Comparison of ENCODE assay signal across 29 mouse cellular contexts in genomic region chr8:45014498-45015067, GRCm38 (mm10). TPM values are rescaled to one million over a fixed set of nuclear protein-coding genes. Genes with fewer than 3 reads are reported as not detected.
DNase-seq lines count a peak whose midpoint lies in the region; ATAC-seq lines count a peak whose summit lies in the region.
"Had no signal": no experiment of that assay in that cellular context is flagged by ENCODE, and none has a peak within 500 bp of the region (broad histone marks: within the 10 kb centered on the region; RNA-seq: fewer than 3 reads in every experiment).

No protein-coding gene starts in this region.

- H3K36me3 ChIP-seq in hindbrain, embryonic 15.5 days, result peaks cover 22% of the 10 kb centered on the region
- peaks cover 37% of the 10 kb centered on the region for H3K36me3 ChIP-seq in hindbrain, embryonic 13.5 days
- H3K36me3 ChIP-seq in lung, embryonic 16.5 days (ENCODE audit: control insufficient read depth, insufficient read depth, low read length), result peaks cover 35% of the 10 kb centered on the region
- H3K36me3 ChIP-seq in intestine, embryonic 16.5 days (ENCODE audit: control insufficient read depth, insufficient read depth, low read length), result peaks cover 24% of the 10 kb centered on the region

- no peaks in the 10 kb centered on the region for H3K27me3 ChIP-seq in hindbrain, embryonic 15.5 days
- H3K27me3 ChIP-seq in hindbrain, embryonic 13.5 days, result no peaks in the 10 kb centered on the region
- H3K27me3 ChIP-seq in lung, embryonic 16.5 days (ENCODE audit: control insufficient read depth, insufficient read depth, low read depth, low read length), result no peaks in the 10 kb centered on the region
- no peaks in the 10 kb centered on the region for H3K27me3 ChIP-seq in intestine, embryonic 16.5 days (replicated peaks; ENCODE audit: control insufficient read depth, insufficient read depth, low read length)
- H3K27me3 ChIP-seq: forebrain, embryonic 13.5 days; liver, embryonic 13.5 days; lung, embryonic 15.5 days had no signal

- H3K4me2 ChIP-seq in hindbrain, embryonic 15.5 days, result no peak overlapping the region
- H3K4me2 ChIP-seq in hindbrain, embryonic 13.5 days, result no peak overlapping the region
- H3K4me2 ChIP-seq in lung, embryonic 16.5 days (ENCODE audit: low read depth, low read length), result no peak overlapping the region
- no peak overlapping the region for H3K4me2 ChIP-seq in intestine, embryonic 16.5 days (ENCODE audit: low read depth, low read length)
- H3K4me2 ChIP-seq: forebrain, embryonic 13.5 days; liver, embryonic 13.5 days; lung, embryonic 15.5 days had no signal

- no peak overlapping the region for H3K4me3 ChIP-seq in hindbrain, embryonic 15.5 days
- no peak overlapping the region for H3K4me3 ChIP-seq in hindbrain, embryonic 13.5 days
- no peak overlapping the region for H3K4me3 ChIP-seq in lung, embryonic 16.5 days (ENCODE audit: low read length)
- H3K4me3 ChIP-seq in intestine, embryonic 16.5 days (ENCODE audit: low read length), result no peak overlapping the region
- H3K4me3 ChIP-seq: forebrain, embryonic 13.5 days; gastrocnemius, adult 2 months; left cerebral cortex, adult 2 months; liver, embryonic 13.5 days; lung, embryonic 15.5 days; midbrain, embryonic 10.5 days had no signal

- DNase-seq in lung, adult 18-20 months, result no peak
- no peak for DNase-seq in adrenal gland, adult 2 months
- DNase-seq: adrenal gland, postnatal 10 days; B cell, adult 2 months; cerebellum, adult 2 months; cerebellum, postnatal 25 days; embryo, embryonic 11 days; gastrocnemius, adult 2 months; heart, postnatal 14 days; kidney, postnatal 10 days; liver, embryonic 13.5 days; thymus, postnatal 14 days had no signal

- ATAC-seq in hindbrain, embryonic 15.5 days (ENCODE audit: low FRiP score, low read depth), result peak; percentile 30; the same call in 1 of the 2 replicates
- no peak for ATAC-seq in hindbrain, embryonic 13.5 days (ENCODE audit: low FRiP score)
- peak; percentile 28; the same call in 1 of the 2 replicates for ATAC-seq in lung, embryonic 16.5 days (ENCODE audit: low read depth)
- peak; percentile 73 for ATAC-seq in intestine, embryonic 16.5 days
- ATAC-seq in CD4-positive, CD25-positive, alpha-beta regulatory T cell, adult 4 months, result no peak
- ATAC-seq: activated CD4-positive, CD25-positive, alpha-beta regulatory T cell, adult 4 months; forebrain, embryonic 13.5 days had no signal

- H3K4me1 ChIP-seq in hindbrain, embryonic 15.5 days (replicated peaks), result no peaks in the 10 kb centered on the region
- no peaks in the 10 kb centered on the region for H3K4me1 ChIP-seq in hindbrain, embryonic 13.5 days (replicated peaks)
- no peaks in the 10 kb centered on the region for H3K4me1 ChIP-seq in lung, embryonic 16.5 days (replicated peaks; ENCODE audit: control insufficient read depth, insufficient read depth, low read length)
- H3K4me1 ChIP-seq in intestine, embryonic 16.5 days (ENCODE audit: control insufficient read depth, insufficient read depth, low read length), result peaks cover 2% of the 10 kb centered on the region; the same call in 1 of the 2 replicates
- H3K4me1 ChIP-seq: forebrain, embryonic 13.5 days; liver, embryonic 13.5 days; lung, embryonic 15.5 days; midbrain, embryonic 10.5 days had no signal

- H3K9ac ChIP-seq in hindbrain, embryonic 15.5 days, result no peak overlapping the region
- H3K9ac ChIP-seq in hindbrain, embryonic 13.5 days, result no peak overlapping the region
- no peak overlapping the region for H3K9ac ChIP-seq in lung, embryonic 16.5 days (ENCODE audit: low read length)
- no peak overlapping the region for H3K9ac ChIP-seq in intestine, embryonic 16.5 days (ENCODE audit: low read depth, low read length)
- H3K9ac ChIP-seq: forebrain, embryonic 13.5 days; liver, embryonic 13.5 days; lung, embryonic 15.5 days had no signal

- no peak overlapping the region for H3K27ac ChIP-seq in hindbrain, embryonic 15.5 days (replicated peaks)
- H3K27ac ChIP-seq in hindbrain, embryonic 13.5 days, result no peak overlapping the region
- no peak overlapping the region for H3K27ac ChIP-seq in lung, embryonic 16.5 days (ENCODE audit: low read length)
- no peak overlapping the region for H3K27ac ChIP-seq in intestine, embryonic 16.5 days (ENCODE audit: low read length)
- H3K27ac ChIP-seq: forebrain, embryonic 13.5 days; gastrocnemius, adult 2 months; left cerebral cortex, adult 2 months; liver, embryonic 13.5 days; lung, embryonic 15.5 days; macrophage; midbrain, embryonic 10.5 days had no signal

- WGBS in hindbrain, embryonic 15.5 days, result 86% methylated on average over 11 of the region's 11 CpGs
- 96% methylated on average over 11 of the region's 11 CpGs for WGBS in hindbrain, embryonic 13.5 days
- 83% methylated on average over 11 of the region's 11 CpGs for WGBS in lung, embryonic 16.5 days
- WGBS in intestine, embryonic 16.5 days, result 83% methylated on average over 11 of the region's 11 CpGs

- H3K9me3 ChIP-seq in hindbrain, embryonic 15.5 days, result no peaks in the 10 kb centered on the region
- no peaks in the 10 kb centered on the region for H3K9me3 ChIP-seq in hindbrain, embryonic 13.5 days
- H3K9me3 ChIP-seq in lung, embryonic 16.5 days (ENCODE audit: control insufficient read depth, low read length), result peaks cover 4% of the 10 kb centered on the region; the same call in 1 of the 2 replicates
- no peaks in the 10 kb centered on the region; the same call in 1 of the 2 replicates for H3K9me3 ChIP-seq in intestine, embryonic 16.5 days (ENCODE audit: control insufficient read depth, low read length)
- H3K9me3 ChIP-seq: forebrain, embryonic 13.5 days; liver, embryonic 13.5 days; lung, embryonic 15.5 days; midbrain, embryonic 10.5 days had no signal

RNA-seq across cellular contexts. Expression of gene Mtnr1a, which starts 54.4 kb away (rescaled TPM):
- 0.51 and 0.58 TPM in 2 replicates for polyA plus RNA-seq in hindbrain, embryonic 15.5 days (2015; fragmentation: Nextera tagmentation; extraction: Ambion mirVana)
- polyA plus RNA-seq in hindbrain, embryonic 13.5 days (2015; fragmentation: Nextera tagmentation; extraction: Ambion mirVana), result 0.21 TPM in 2 replicates
- polyA plus RNA-seq in lung, embryonic 16.5 days (2015; fragmentation: Nextera tagmentation; extraction: Ambion mirVana), result not detected in 2 replicates
- 0.49 and 0.50 TPM in 2 replicates for polyA plus RNA-seq in intestine, embryonic 16.5 days (2015; fragmentation: Nextera tagmentation; extraction: Ambion mirVana)
- polyA plus RNA-seq in CD4-positive, CD25-positive, alpha-beta regulatory T cell, adult 4 months (2017; shearing (Covaris generic)), result not detected
- total RNA-seq in adrenal gland, adult 2 months (2021), result not detected
- not detected in 2 replicates for polyA plus RNA-seq in adrenal gland, adult 2 months (2012; rRNA removed)
- total RNA-seq: gastrocnemius, adult 2 months; gastrocnemius, postnatal 4 days; heart, postnatal 14 days; layer of hippocampus, postnatal 10 days; left cerebral cortex, adult 2 months; left cerebral cortex, postnatal 36 days had no signal
- polyA plus RNA-seq: activated CD4-positive, CD25-positive, alpha-beta regulatory T cell, adult 4 months; embryonic facial prominence, embryonic 14.5 days; frontal cortex, adult 2 months; liver, embryonic 13.5 days; macrophage; small intestine, adult 2 months had no signal

Comparison
In these comparisons a context has a peak if more than half of its experiments do, and no peak if none do; other contexts are left out.
1. ATAC-seq: peak in hindbrain, embryonic 15.5 days (single experiment), lung, embryonic 16.5 days (single experiment) and intestine, embryonic 16.5 days (single experiment); none in hindbrain, embryonic 13.5 days (single experiment) and CD4-positive, CD25-positive, alpha-beta regulatory T cell, adult 4 months (single experiment).